Mouse (Mus musculus) heart, embryonic 12.5 days (tissue): ENCODE results near the gene Fads2. TPM values are rescaled to one million over a fixed set of nuclear protein-coding genes. Genes with fewer than 3 reads are reported as not detected.
A peak's percentile ranks its signal among the peaks of the same experiment; 100 is the strongest.

Experiments
- ATAC-seq: fragments of 200-750 bp; cut with Nextera tagmentation; 2 replicates; pipeline ENCODE4 v1.8.0; 2017; ENCODE audit warnings: moderate TSS enrichment, moderate library complexity; ENCODE audit not compliant: insufficient number of reproducible peaks, low FRiP score
- H3K27ac ChIP-seq: fragments of 300-500 bp; sonication (generic); 2 replicates; pipeline ENCODE4 v1.5.1; 2016; ENCODE audit warnings: mild to moderate bottlenecking, moderate library complexity; ENCODE audit not compliant: poor library complexity, severe bottlenecking
- H3K27me3 ChIP-seq: fragments of 300-500 bp; sonication (generic); replicated peaks from 2 replicates; pipeline ENCODE4 v1.6.1; 2016; ENCODE audit warnings: mild to moderate bottlenecking, moderate library complexity
- H3K36me3 ChIP-seq: fragments of 300-500 bp; sonication (generic); 2 replicates; pipeline ENCODE4 v1.6.1; 2016; ENCODE audit warnings: mild to moderate bottlenecking, moderate library complexity
- H3K4me1 ChIP-seq: fragments of 300-500 bp; sonication (generic); replicated peaks from 2 replicates; pipeline ENCODE4 v1.6.1; 2016; ENCODE audit warnings: mild to moderate bottlenecking
- H3K4me2 ChIP-seq: fragments of 300-500 bp; sonication (generic); 2 replicates; pipeline ENCODE4 v1.6.1; 2016; ENCODE audit warnings: mild to moderate bottlenecking, moderate library complexity
- H3K4me3 ChIP-seq: fragments of 300-500 bp; sonication (generic); 2 replicates; pipeline ENCODE4 v1.5.1; 2016; ENCODE audit warnings: mild to moderate bottlenecking
- H3K9ac ChIP-seq: fragments of 300-500 bp; sonication (generic); 2 replicates; pipeline ENCODE4 v1.6.1; 2016; ENCODE audit warnings: mild to moderate bottlenecking, moderate library complexity
- H3K9me3 ChIP-seq: fragments of 300-500 bp; sonication (generic); replicated peaks from 2 replicates; pipeline ENCODE4 v1.6.1; 2016; ENCODE audit warnings: mild to moderate bottlenecking, moderate library complexity
- WGBS: fragments of 180-500 bp; shearing (Covaris S2); methylation state at CpG from one replicate; pipeline ENCODE4 v1.1.7; 2016; 5-methylcytosine and 5-hydroxymethylcytosine counted together
- polyA plus RNA-seq: library from polyadenylated mRNA; unstranded; fragments of >200 nt; fragmentation: Nextera tagmentation; extraction: Ambion mirVana; gene quantifications from 2 replicates; pipeline ENCODE4 v1.2.1, GENCODE M21; 2016

Gene Fads2
- polyA plus RNA-seq, 1 experiment from 2014 or later: 66.7 TPM

DNA sequence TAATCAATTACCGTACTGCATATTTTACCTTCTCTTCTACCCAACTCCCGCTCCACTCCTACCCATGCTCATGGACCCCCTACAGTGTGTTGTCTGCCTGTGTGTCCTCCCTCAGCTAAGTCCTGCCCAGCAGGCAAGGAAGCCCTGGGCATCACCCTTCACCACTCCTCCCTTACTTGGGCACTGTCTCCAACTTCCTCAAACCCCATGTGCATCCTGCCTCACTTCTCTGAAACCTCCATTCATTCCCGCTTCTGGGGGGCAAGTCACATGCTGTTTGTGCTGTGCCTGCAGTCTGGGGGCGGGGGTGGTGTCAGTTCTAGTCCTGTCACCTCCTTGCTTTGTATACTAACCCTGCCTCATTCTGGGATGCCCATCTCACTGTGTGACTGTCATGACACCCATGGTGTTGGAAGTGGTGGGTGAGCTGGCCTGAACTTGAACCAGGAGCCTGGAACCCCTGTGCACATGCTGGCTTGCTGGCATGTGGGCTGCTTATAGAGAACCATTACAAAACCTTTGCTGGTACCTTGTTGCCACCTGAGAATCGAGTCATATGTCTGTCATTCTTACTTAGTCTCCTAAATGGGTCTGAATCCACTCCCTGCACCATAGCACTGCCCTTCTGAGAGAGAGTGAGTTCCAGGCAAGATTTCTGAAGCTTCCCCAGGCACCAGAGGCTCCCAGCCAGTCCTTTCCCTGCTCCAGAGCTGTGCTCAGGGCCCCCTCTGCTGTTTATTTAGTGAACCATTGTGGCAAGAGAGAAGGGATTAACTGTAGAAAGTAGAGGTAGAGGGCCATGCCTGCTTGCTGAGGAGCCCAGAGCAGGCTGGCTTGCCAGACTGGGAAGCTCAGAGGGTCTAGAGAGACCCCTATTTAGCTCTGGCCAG is 78.9 kb downstream of the Fads2 start:
- Histone ChIP-seq H3K27me3 (no peaks in the 10 kb centered on the region), H3K4me3 (no peak overlapping the region), H3K4me1 (peaks cover 81% of the 10 kb centered on the region), H3K4me2 (peak overlapping the region; percentile 8; the same call in 1 of the 2 replicates), H3K9ac (peak overlapping the region; percentile 16; the same call in 1 of the 2 replicates), H3K9me3 (no peaks in the 10 kb centered on the region), H3K27ac (peak overlapping the region; percentile 88), H3K36me3 (peaks cover 14% of the 10 kb centered on the region)
- 0 out of 2 replicates have a peak, but pooled peaks have one; percentile 0 for ATAC-seq
- 66% methylated on average over 5 of the region's 5 CpGs for WGBS

DNA sequence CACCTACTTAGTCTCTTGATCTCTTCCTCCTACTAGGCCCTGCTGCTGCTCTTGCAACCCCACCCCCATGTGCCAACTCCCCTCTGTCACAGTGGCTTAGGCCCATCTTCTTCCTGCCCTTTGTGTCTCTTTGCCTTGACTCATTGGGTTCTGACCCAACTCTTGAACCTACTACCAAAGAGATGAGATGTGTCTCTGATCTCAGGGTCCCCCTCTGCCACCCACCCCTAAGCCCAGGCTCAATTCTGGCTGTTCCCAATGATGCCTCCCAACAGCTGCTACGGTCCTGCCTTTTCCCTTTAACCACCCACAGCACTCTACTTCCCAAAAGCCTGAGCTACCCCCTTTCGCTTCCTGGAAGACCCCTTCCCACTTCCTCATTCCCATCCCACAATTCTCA is 79.6 kb downstream of the Fads2 start:
- H3K9ac ChIP-seq: no peak overlapping the region
- peaks cover 87% of the 10 kb centered on the region for H3K4me1 ChIP-seq
- H3K4me3 ChIP-seq: no peak overlapping the region
- ATAC-seq: no peak
- peak overlapping the region; percentile 35; the same call in 1 of the 2 replicates for H3K4me2 ChIP-seq
- 86% methylated on average over 2 of the region's 2 CpGs for WGBS
- H3K27me3 ChIP-seq: no peaks in the 10 kb centered on the region
- H3K36me3 ChIP-seq: peaks cover 7% of the 10 kb centered on the region
- H3K27ac ChIP-seq: peak overlapping the region; percentile 88; the same call in 1 of the 2 replicates
- no peaks in the 10 kb centered on the region for H3K9me3 ChIP-seq

DNA sequence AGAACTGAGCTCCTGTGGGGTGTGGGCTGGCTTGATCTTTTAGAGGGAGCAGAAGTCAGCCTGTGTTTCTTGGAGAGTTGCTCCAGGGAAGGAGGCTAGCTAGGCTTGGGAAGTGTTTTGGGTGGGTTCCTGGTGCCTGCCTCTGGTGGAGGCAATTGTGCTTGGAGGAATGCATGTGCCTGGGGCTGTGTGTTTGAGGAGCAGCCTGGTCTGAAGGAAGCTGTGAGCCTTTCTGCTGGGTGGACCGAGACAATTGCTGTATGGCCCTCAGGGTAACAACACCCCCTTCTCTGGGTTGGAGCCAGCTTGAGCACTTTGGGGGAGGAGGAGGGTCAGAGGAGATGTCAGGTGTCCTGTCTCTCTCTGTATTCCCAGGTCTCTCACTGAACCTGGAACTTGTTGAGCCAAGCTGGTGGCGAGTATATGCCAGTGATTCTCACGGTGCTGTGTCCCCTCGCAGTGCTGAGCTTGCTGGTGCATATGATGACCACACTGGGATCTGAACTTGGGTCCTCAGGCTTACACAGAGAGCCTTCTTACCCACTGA is 82.3 kb downstream of the Fads2 start:
- H3K4me1 ChIP-seq: peaks cover 84% of the 10 kb centered on the region
- H3K4me2 ChIP-seq: peak overlapping the region; percentile 96
- peak overlapping the region; percentile 87 for H3K9ac ChIP-seq
- H3K27me3 ChIP-seq: no peaks in the 10 kb centered on the region
- peak overlapping the region; percentile 64 for H3K4me3 ChIP-seq
- H3K27ac ChIP-seq: peak overlapping the region; percentile 72; the same call in 1 of the 2 replicates
- ATAC-seq: no peak
- H3K9me3 ChIP-seq: no peaks in the 10 kb centered on the region
- no peaks in the 10 kb centered on the region for H3K36me3 ChIP-seq
- whole genome bisulfite sequencing: 65% methylated on average over 4 of the region's 4 CpGs

DNA sequence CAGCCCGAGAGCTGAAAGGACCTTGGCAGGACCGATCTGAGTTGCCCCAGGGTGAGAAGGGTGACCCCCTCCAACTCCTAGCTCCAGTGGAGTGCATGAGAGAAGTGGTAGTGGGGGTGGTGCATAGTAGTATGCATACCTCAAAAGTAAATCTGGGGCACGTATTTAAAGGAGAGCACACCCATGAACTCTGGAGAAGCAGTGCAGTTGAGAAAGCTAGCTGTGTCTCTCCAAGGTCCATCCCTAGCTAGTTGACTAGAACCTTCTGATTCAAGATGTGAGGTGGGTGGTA is 83.1 kb downstream of the Fads2 start:
- WGBS: 3% methylated on average over 3 of the region's 3 CpGs
- Histone ChIP-seq H3K9ac (peak overlapping the region; percentile 87), H3K27ac (peak overlapping the region; percentile 72), H3K36me3 (no peaks in the 10 kb centered on the region), H3K9me3 (no peaks in the 10 kb centered on the region), H3K27me3 (no peaks in the 10 kb centered on the region), H3K4me1 (peaks cover 84% of the 10 kb centered on the region), H3K4me2 (peak overlapping the region; percentile 96), H3K4me3 (peak overlapping the region; percentile 64)
- ATAC-seq: no peak; the same call in 1 of the 2 replicates

DNA sequence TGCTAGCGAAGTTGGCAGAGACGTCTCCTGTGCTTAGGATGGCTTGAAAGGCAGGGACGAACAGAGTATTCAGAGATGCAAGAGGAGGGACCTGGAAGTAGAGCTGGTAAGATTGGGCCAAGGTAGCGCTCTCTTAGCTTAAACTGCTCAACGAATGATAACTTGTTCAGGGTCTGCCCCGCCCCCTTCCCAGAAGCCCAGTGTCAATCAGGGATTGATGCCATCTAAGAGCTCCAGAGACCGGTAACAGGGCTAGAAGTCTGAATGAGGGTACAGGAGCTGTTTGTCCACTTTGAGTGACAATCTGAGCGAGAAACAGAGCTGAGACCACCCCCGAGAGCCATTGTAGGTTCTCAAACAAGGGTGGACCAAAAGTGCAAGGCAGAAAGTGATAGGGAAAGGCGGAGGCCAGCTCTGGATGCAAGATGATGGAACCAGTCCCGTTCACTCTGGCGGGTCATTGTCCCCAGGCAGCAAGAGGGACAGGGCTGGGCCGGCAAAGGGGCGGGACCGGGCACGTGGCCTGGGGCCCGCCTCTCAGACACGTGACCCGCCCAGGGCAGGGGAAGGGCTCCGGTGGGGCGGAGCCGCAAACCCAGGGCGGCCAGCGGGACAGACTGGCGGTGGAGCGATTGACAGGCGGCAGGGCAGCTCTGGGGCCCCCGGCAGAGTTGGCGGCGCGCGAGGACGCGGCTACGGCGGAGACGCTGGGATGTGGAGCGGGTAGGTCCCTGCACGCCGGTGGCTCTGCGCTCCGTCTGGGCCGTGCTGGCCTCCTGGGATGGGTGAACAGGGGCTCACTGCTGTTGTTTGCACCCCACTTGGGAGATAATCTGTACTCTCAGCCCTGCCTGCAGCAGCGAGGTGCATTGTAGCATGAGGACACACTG is 83.7 kb downstream of the Fads2 start:
- Histone ChIP-seq H3K9ac (peak overlapping the region; percentile 87), H3K4me2 (peak overlapping the region; percentile 96), H3K27me3 (no peaks in the 10 kb centered on the region), H3K27ac (peak overlapping the region; percentile 72), H3K9me3 (no peaks in the 10 kb centered on the region), H3K4me1 (peaks cover 84% of the 10 kb centered on the region), H3K4me3 (peak overlapping the region; percentile 64), H3K36me3 (no peaks in the 10 kb centered on the region)
- 5% methylated on average over 44 of the region's 44 CpGs for WGBS
- ATAC-seq: peak; percentile 93

DNA sequence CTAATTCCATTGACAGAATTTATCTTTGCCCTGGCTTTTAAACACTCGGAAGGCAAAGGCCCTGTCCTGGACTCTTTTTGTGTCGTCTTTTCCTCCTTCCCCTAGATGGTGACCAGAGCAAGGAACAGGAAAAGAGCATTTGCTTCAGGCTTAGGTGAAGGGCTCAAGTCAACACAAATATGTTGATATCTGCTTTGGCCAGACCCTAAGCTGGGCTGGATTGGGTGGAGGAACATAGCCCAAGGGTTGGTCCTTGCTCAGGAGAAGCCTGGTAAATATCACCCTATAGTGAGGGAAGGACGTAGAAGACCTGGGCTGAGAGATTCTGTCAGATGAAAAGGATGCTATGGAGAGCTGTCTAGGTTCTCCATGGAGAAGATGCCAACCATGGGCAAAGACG is 85.4 kb downstream of the Fads2 start:
- WGBS: 60% methylated on average over 4 of the region's 4 CpGs
- Histone ChIP-seq H3K27me3 (no peaks in the 10 kb centered on the region), H3K9ac (no peak overlapping the region), H3K27ac (peak overlapping the region; percentile 96), H3K4me2 (peak overlapping the region; percentile 96; the same call in 1 of the 2 replicates), H3K9me3 (no peaks in the 10 kb centered on the region), H3K4me1 (peaks cover 77% of the 10 kb centered on the region), H3K4me3 (peak overlapping the region; percentile 25), H3K36me3 (no peaks in the 10 kb centered on the region)
- ATAC-seq: no peak

DNA sequence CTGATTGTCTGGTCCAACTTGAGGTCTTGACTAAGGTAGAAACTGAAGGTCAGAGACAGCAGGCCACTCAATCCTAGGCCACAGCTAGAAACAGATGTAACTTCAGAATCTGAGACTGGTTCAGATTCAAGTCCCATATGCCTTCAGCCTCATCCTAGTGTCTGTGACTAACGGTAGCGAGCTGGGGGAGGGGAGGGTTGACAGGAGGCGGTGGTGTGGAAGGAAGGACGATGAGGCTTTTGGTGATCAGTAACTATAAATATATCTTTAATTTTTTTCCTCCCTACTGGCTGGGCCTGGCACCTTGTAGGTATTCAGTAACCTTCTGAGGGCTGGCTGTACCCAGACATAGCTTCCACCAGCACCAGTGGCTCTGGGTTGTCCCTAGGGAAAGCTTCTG is 86.1 kb downstream of the Fads2 start:
- Histone ChIP-seq H3K9ac (peak overlapping the region; percentile 51), H3K4me1 (peaks cover 71% of the 10 kb centered on the region), H3K36me3 (no peaks in the 10 kb centered on the region), H3K9me3 (no peaks in the 10 kb centered on the region), H3K4me2 (peak overlapping the region; percentile 96), H3K4me3 (peak overlapping the region; percentile 25), H3K27me3 (no peaks in the 10 kb centered on the region), H3K27ac (peak overlapping the region; percentile 96)
- ATAC-seq: no peak
- WGBS: 37% methylated on average over 4 of the region's 4 CpGs

DNA sequence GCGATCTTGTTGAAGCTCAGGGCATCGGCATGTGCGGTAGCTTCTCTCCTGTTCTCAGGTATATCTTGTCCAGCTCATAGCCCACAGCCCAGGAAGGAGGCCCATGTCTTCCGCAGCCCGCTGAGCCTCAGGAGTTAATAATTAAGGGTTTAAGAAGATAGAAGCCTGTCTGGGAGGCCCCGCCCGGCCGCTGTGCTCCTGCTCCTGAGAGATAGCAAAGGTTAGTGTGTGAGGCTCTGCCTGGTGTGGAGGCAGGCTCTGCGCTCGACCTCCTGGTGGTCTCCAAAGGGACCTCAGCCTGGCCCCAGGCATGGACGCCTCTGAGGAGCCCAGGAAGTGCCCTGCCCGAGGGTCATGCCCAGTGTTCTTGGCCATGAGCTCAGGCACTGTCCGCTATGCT is 86.7 kb downstream of the Fads2 start:
- WGBS: 46% methylated on average over 13 of the region's 13 CpGs
- peak overlapping the region; percentile 96 for H3K4me2 ChIP-seq
- H3K27me3 ChIP-seq: no peaks in the 10 kb centered on the region
- peaks cover 68% of the 10 kb centered on the region for H3K4me1 ChIP-seq
- H3K4me3 ChIP-seq: peak overlapping the region; percentile 25
- H3K9ac ChIP-seq: peak overlapping the region; percentile 37; the same call in 1 of the 2 replicates
- ATAC-seq: peak; percentile 34
- no peaks in the 10 kb centered on the region for H3K9me3 ChIP-seq
- peak overlapping the region; percentile 96 for H3K27ac ChIP-seq
- no peaks in the 10 kb centered on the region for H3K36me3 ChIP-seq

DNA sequence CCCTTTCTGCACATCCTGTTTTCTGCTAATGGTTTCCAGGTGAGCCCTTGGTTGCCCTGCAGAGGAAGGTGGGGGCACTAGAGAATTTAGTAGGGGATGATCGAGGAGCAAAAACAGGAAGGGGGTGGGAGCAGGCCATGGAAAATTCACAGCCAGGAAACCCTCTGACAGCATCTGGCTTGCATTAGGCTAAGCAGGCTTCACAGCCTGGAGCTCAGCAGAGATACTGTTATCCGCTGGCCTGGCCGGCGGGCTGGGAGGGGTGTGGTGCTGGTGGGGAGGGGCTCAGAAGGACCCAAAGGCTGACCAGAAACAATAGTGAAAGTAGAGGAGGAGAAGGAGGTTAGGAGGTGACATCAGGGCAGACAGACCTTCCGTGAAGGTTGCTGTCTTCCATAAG is 87.6 kb downstream of the Fads2 start:
- ATAC-seq: peak; percentile 72

DNA sequence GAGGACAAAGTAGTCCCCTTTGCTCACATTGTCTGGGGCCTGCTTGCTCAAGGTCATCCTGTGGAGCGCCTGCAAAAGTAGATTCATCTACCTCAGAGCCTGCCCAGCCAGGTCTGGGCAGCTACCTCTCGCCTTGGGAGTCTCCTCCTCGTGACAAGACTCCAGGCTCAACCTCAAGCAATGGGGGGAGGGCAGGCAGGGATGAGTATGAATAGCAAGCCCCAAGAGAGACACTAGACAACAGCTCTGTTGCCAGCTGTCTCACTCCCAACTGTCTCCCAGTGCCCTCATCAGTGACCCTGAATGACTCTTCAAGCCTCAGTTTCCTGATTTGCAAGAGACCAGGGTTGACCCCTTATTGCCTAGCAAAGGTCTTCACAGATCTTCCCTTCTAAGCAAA is 88.2 kb downstream of the Fads2 start:
- Histone ChIP-seq H3K27me3 (no peaks in the 10 kb centered on the region), H3K4me2 (peak overlapping the region; percentile 20), H3K27ac (peak overlapping the region; percentile 96), H3K9me3 (no peaks in the 10 kb centered on the region), H3K4me1 (peaks cover 53% of the 10 kb centered on the region), H3K4me3 (no peak overlapping the region), H3K9ac (peak overlapping the region; percentile 49; the same call in 1 of the 2 replicates), H3K36me3 (no peaks in the 10 kb centered on the region)
- ATAC-seq: no peak
- WGBS: 26% methylated on average over 3 of the region's 3 CpGs

More for the DNA sequence above, 87.6 kb downstream of the Fads2 start:
- WGBS: 10% methylated on average over 5 of the region's 5 CpGs
- no peak overlapping the region for H3K9ac ChIP-seq
- H3K27me3 ChIP-seq: no peaks in the 10 kb centered on the region
- peaks cover 59% of the 10 kb centered on the region for H3K4me1 ChIP-seq
- no peak overlapping the region for H3K4me3 ChIP-seq
- peak overlapping the region; percentile 20; the same call in 1 of the 2 replicates for H3K4me2 ChIP-seq
- H3K36me3 ChIP-seq: no peaks in the 10 kb centered on the region
- H3K27ac ChIP-seq: peak overlapping the region; percentile 96
- no peaks in the 10 kb centered on the region for H3K9me3 ChIP-seq
